Mouse (Mus musculus): ENCODE data around the gene Nipa2. TPM values are rescaled to one million over a fixed set of nuclear protein-coding genes. Genes with fewer than 3 reads are reported as not detected.

The Nipa2 gene
- 7.0 and 19.6 TPM in 2 replicates for polyA plus RNA-seq (2012; rRNA removed; ENCODE audit: low replicate concordance)

GRCm38 (mm10) chr7:55962004-55962908 is at the start of gene Nipa2:
TSS of gene Nipa2 (minus strand) at chr7:55962476.

Other genes with a start within 250 kb of the Nipa2 start
- 4.0 and 4.8 TPM in 2 replicates for gene Siglech, start 194.3 kb downstream of the Nipa2 start, polyA plus RNA-seq (2012; rRNA removed; ENCODE audit: low replicate concordance)
- gene Tubgcp5, start 168.3 kb downstream of the Nipa2 start, polyA plus RNA-seq (2012; rRNA removed; ENCODE audit: low replicate concordance) = 4.5 and 6.9 TPM in 2 replicates
- gene Cyfip1, start 120.7 kb downstream of the Nipa2 start, polyA plus RNA-seq (2012; rRNA removed; ENCODE audit: low replicate concordance) = 44.4 and 104 TPM in 2 replicates
- gene Nipa1, start 57.5 kb upstream of the Nipa2 start, polyA plus RNA-seq (2012; rRNA removed; ENCODE audit: low replicate concordance) = 6.8 and 7.0 TPM in 2 replicates
- gene Herc2, start 87.7 kb upstream of the Nipa2 start, polyA plus RNA-seq (2012; rRNA removed; ENCODE audit: low replicate concordance) = 23.6 and 29.6 TPM in 2 replicates